Mouse (Mus musculus) gastrocnemius, postnatal 25 days (tissue): ENCODE measurements around the gene B3gntl1. TPM values are rescaled to one million over a fixed set of nuclear protein-coding genes. Genes with fewer than 3 reads are reported as not detected.

Experiments
- DNase-seq: peaks from one replicate; pipeline ENCODE4 v3.0.0; 2022
- total RNA-seq, 2 experiments: library from RNA; stranded (reverse); gene quantifications; 1 replicate in 1 of 2; 2 replicates in 1 of 2; pipeline ENCODE4 v1.2.3; 2021

Gene B3gntl1
- total RNA-seq, 2 experiments from 2014 or later: 2.4 to 2.5 TPM

- no peak for DNase-seq
Measured at GRCm38 (mm10) chr11:121647321-121647720, 25.6 kb downstream of the B3gntl1 start.

DNA sequence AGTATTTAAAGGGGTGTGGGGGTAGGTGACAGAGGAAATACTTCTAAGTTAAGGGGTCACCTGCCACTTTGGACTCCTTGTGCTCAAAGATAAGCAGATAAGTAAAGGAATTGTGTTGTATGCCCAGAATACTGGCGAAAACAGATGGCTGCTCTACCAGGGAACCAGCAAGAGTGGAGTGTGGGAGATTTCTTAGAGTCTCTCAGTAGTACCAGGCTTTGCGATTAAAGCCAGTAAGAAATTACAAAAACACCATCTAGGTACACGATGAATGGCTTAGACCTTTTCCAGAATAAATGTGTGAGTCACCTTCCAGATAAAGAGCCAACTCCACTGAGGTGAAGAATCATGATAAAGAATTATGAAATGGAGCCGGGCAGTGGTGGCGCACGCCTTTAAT is 27.6 kb downstream of the B3gntl1 start:
- DNase-seq: no peak

GRCm38 (mm10) chr11:121641501-121642145 is 31.3 kb downstream of the B3gntl1 start:
- no peak for DNase-seq

- no peak for DNase-seq
Measured at GRCm38 (mm10) chr11:121636646-121637045, 36.3 kb downstream of the B3gntl1 start.

DNA sequence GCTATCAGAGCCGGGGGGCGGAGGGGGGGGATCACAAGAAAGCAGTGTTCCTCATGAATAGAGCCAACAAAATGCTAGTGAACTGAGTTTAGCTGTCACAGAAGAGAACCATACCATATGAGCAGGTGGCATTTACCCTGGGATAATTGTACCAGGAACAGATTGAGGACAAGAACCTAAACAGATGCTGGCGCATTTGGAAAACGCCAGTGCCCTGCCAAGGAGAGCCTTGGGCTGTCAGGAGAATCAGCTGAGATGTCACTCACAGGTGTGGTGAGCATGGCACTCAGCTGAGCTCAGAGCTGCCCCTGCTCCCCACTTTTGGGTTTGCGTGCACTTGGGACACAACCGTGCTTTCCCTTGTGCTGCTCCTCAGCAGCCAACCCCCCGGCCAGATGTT is 41.5 kb downstream of the B3gntl1 start:
- no peak for DNase-seq

DNA sequence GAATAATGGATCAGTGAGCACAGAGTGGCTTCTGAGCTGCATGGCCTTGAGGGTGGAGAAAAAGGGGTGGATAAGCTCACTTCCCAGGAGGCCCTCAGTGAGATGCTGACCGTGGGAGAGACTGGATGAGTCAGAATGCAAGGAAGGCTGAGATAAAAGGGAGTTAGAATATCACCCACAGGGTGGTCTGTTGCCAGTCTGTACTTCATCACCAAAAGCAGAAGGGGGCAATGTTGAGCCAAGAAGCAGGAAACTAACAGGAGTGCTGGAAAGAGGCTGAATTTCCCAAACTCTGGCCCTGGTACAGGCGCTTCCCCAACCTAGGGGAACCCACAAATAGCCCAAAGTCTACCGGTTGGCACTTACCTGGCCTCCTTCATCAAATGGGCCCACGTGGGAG is 42.5 kb downstream of the B3gntl1 start:
- DNase-seq: no peak

- no peak for DNase-seq
Measured at GRCm38 (mm10) chr11:121629529-121629928, 43.4 kb downstream of the B3gntl1 start.

DNA sequence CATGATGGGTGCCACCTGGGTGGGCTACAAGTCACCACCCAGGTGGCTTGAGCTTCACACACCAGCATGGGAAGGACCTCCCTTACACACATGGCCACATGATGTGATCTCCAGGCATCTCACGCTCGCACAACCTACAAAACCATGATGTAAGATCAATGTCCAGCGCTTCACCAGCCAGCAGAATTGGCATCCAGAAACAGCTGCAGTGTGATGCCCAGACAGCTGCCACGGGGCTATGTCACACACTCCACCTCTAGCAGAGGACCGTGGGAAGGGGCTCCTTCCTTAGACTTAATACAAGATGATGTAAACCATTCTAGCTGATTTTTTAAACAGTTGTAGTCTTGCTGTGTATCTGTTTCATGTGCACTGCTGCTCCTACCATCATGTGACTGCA is 45.4 kb downstream of the B3gntl1 start:
- no peak for DNase-seq

- no peak for DNase-seq
Measured at GRCm38 (mm10) chr11:121625007-121625406, 47.9 kb downstream of the B3gntl1 start.

GRCm38 (mm10) chr11:121617371-121617770 is 55.6 kb downstream of the B3gntl1 start:
- DNase-seq: no peak

DNA sequence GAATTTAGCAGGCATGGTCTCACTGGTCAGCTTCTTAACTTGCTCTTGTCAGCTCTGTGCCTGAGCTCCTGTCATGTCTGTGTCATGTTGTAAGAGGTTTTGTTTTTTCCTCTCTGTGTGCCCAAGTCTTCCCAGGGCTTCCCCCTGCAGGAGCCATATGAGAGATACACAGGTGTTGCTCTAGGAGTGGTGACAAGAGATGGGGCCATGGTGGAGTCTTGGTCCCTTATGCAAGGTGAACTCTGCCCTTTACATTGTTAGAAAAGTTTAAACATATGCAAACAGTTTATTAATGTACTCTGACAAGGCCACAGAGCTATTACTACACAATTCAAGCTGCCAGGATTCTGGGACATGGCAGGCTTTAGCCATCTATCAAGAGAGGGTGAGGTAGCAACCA is 56.5 kb downstream of the B3gntl1 start:
- DNase-seq: no peak

GRCm38 (mm10) chr11:121615961-121616485 is 56.9 kb downstream of the B3gntl1 start:
- DNase-seq: no peak

- DNase-seq: no peak
Measured at GRCm38 (mm10) chr11:121610976-121611375, 62.0 kb downstream of the B3gntl1 start.

- no peak for DNase-seq
Measured at GRCm38 (mm10) chr11:121605604-121606003, 67.3 kb downstream of the B3gntl1 start.

GRCm38 (mm10) chr11:121601422-121601821 is 71.5 kb downstream of the B3gntl1 start:
- DNase-seq: no peak

- DNase-seq: no peak
Measured at GRCm38 (mm10) chr11:121597254-121597653, 75.7 kb downstream of the B3gntl1 start.

GRCm38 (mm10) chr11:121581856-121582255 is 91.1 kb downstream of the B3gntl1 start:
- DNase-seq: no peak

Other genes with a start within 250 kb of the B3gntl1 start
- 10 to 100 TPM; 12.2 to 13.8 TPM for gene Fn3k, start 238.2 kb downstream of the B3gntl1 start, total RNA-seq
- 10 to 100 TPM; 10.2 to 12.5 TPM for gene Tbcd, start 221.2 kb downstream of the B3gntl1 start, total RNA-seq
- under 1 TPM in 1 of 2 experiments, not detected in 1; 0.13 TPM for gene Zfp750, start 153.8 kb downstream of the B3gntl1 start, total RNA-seq
- gene Metrnl, start 28.4 kb upstream of the B3gntl1 start, total RNA-seq: 10 to 100 TPM in 1 of 2 experiments, 1 to 10 TPM in 1; 9.9 to 17.4 TPM
- gene Ptchd3, start 157.1 kb upstream of the B3gntl1 start, total RNA-seq: not detected